Mouse (Mus musculus) E14TG2a.4 (cell line): ENCODE data around the gene Npl.

Experiments
- H3K27me3 ChIP-seq: 2 replicates; pipeline ENCODE4 v1.6.1; 2014; ENCODE audit warnings: low read length, control low read depth; ENCODE audit not compliant: insufficient read depth
- H3K36me3 ChIP-seq: 2 replicates; pipeline ENCODE4 v1.6.1; 2014; ENCODE audit warnings: low read length, control low read depth; ENCODE audit not compliant: insufficient read depth
- H3K4me1 ChIP-seq: replicated peaks from 2 replicates; pipeline ENCODE4 v1.6.1; 2014; ENCODE audit warnings: low read depth, low read length, control low read depth
- H3K4me3 ChIP-seq: replicated peaks from 2 replicates; pipeline ENCODE4 v1.5.1; 2014; ENCODE audit warnings: mild to moderate bottlenecking, low read length
- H3K9me3 ChIP-seq: 2 replicates; pipeline ENCODE4 v1.6.1; 2014; ENCODE audit warnings: low read length, control low read depth
- CTCF ChIP-seq: conservative IDR thresholded peaks from 2 replicates; pipeline ENCODE4 v1.5.1; 2014; ENCODE audit warnings: low read length
- NANOG ChIP-seq: IDR thresholded peaks from 2 replicates; pipeline ENCODE4 v1.6.1; 2014; ENCODE audit warnings: borderline replicate concordance, low read length, mixed read lengths
- POU5F1 ChIP-seq: IDR thresholded peaks from 2 replicates; pipeline ENCODE4 v1.6.1; 2014; ENCODE audit warnings: low read length, borderline replicate concordance

The Npl gene

GRCm38 (mm10) chr1:153479296-153479695 lies 70.5 kb downstream of the Npl start:
- peaks cover 67% of the 10 kb centered on the region for H3K4me1 ChIP-seq
- H3K9me3 ChIP-seq, result no peaks in the 10 kb centered on the region
- TF ChIP-seq POU5F1 (no peak), CTCF (no peak), NANOG (no peak)
- H3K27me3 ChIP-seq, result no peaks in the 10 kb centered on the region
- H3K36me3 ChIP-seq, result peaks cover 99% of the 10 kb centered on the region
- no peak overlapping the region for H3K4me3 ChIP-seq

GRCm38 (mm10) chr1:153461796-153462195 lies 88.0 kb downstream of the Npl start:
- TF ChIP-seq NANOG (no peak), CTCF (no peak), POU5F1 (no peak)
- H3K36me3 ChIP-seq, result peaks cover 100% of the 10 kb centered on the region
- no peak overlapping the region for H3K4me3 ChIP-seq
- H3K9me3 ChIP-seq, result no peaks in the 10 kb centered on the region
- no peaks in the 10 kb centered on the region for H3K27me3 ChIP-seq
- H3K4me1 ChIP-seq, result peaks cover 39% of the 10 kb centered on the region

GRCm38 (mm10) chr1:153456137-153456536 lies 93.7 kb downstream of the Npl start:
- Histone ChIP-seq H3K4me3 (no peak overlapping the region), H3K9me3 (no peaks in the 10 kb centered on the region), H3K36me3 (peaks cover 93% of the 10 kb centered on the region), H3K27me3 (no peaks in the 10 kb centered on the region), H3K4me1 (peaks cover 72% of the 10 kb centered on the region)
- no peak for TF ChIP-seq CTCF
- TF ChIP-seq NANOG, result no peak
- TF ChIP-seq POU5F1, result no peak

- TF ChIP-seq NANOG, result no peak
- no peak for TF ChIP-seq POU5F1
- TF ChIP-seq CTCF, result no peak
- Histone ChIP-seq H3K4me1 (peaks cover 55% of the 10 kb centered on the region), H3K27me3 (no peaks in the 10 kb centered on the region), H3K4me3 (no peak overlapping the region), H3K36me3 (peaks cover 82% of the 10 kb centered on the region), H3K9me3 (no peaks in the 10 kb centered on the region)
These were observed 96.7 kb downstream of the Npl start for GRCm38 (mm10) chr1:153453146-153453642.
